Mouse (Mus musculus) cerebellum, adult 2 months (tissue): Measurements from ENCODE around the gene Gm28230.

Experiments used
- CTCF ChIP-seq: fragments of 200-500 bp; IDR thresholded peaks from 2 replicates; pipeline ENCODE4 v1.5.1; 2011; ENCODE audit warnings: low read depth, mild to moderate bottlenecking, control low read depth, low read length, moderate library complexity, borderline replicate concordance; ENCODE audit not compliant: insufficient read depth
- POLR2A ChIP-seq: fragments of 200-500 bp; IDR thresholded peaks from 2 replicates; pipeline ENCODE4 v1.6.1; 2011; ENCODE audit warnings: low read length, control low read depth, borderline replicate concordance; ENCODE audit not compliant: insufficient read depth

DNA sequence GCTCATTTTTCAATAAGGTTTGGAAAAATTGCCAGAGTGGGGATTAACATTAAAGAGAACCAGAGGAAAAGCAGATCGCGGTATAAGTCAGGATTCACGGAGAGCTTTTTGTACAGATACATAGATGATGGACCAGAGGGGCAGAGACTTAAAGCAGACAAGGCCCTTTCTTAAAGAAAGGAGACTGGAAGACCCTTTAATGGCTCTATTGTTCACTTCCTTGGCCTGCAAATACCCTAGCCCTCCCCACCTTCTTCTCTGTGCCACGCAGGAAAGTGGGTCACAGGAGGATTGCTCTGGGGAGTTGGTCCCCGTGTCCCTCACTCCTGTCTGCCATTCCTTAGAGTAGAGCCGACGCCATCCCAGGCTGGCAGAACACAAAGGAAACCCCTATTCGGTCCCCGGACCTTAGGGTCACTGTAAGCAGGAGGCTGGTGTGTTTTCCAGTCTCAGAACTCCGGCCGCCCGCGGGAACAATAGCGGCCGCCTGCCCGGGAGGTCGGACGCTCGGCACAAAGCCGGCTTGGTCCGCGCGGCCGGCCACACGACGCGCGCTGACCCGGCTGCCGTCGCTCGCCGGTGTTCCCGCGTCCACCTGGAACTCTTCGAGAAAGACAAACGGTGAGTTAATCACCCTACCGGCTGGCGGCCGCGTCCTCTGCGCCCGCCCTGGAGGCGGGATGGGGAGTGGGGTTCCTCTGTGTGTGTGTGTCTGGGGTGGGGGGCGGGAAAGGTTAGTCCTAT lies 26.1 kb downstream of the Gm28230 start:
- TF ChIP-seq CTCF (no peak), POLR2A (no peak)
